Mouse (Mus musculus): ENCODE data around the gene Uhrf1bp1. TPM values are rescaled to one million over a fixed set of nuclear protein-coding genes. Genes with fewer than 3 reads are reported as not detected.

Gene Uhrf1bp1
- 18.1 and 19.9 TPM in 2 replicates for total RNA-seq (2014; rRNA removed)
- 3.4 and 3.6 TPM in 2 replicates for polyA plus RNA-seq (2015; fragmentation: Nextera tagmentation; extraction: Ambion mirVana)

- 0 out of 2 replicates have a peak, but pooled peaks cover 3% of the 10 kb centered on the region for H3K36me3 ChIP-seq (ENCODE audit: insufficient read depth, low read length)
- TF ChIP-seq CTCF (IDR thresholded peaks at IDR 0.05; ENCODE audit: low read depth): 0 out of 2 replicates have a peak, but pooled peaks have one; percentile 10
- 1% methylated on average over 48 of the region's 54 CpGs for WGBS
- peak within 1 kb of the TSS; percentile 85 for H3K9ac ChIP-seq (replicated peaks; ENCODE audit: low read length)
- H3K4me1 ChIP-seq (ENCODE audit: insufficient read depth, low read length): peaks cover 17% of the 10 kb centered on the region
- peak within 1 kb of the TSS; percentile 62 for H3K4me2 ChIP-seq (ENCODE audit: low read depth, low read length)
- ATAC-seq: peak; percentile 88
- H3K27ac ChIP-seq: peak within 1 kb of the TSS; percentile 86
- H3K27me3 ChIP-seq (ENCODE audit: insufficient read depth, low read length): no peaks in the 10 kb centered on the region
- H3K9me3 ChIP-seq (ENCODE audit: low read length): no peaks in the 10 kb centered on the region
- DNase-seq (ENCODE audit: low spot score): peak; percentile 89
- peak within 1 kb of the TSS; percentile 91 for H3K4me3 ChIP-seq (ENCODE audit: low read length)
Observed at GRCm38 (mm10) chr17:27856265-27856797, at the start of gene Uhrf1bp1. Gene Uhrf1bp1 (plus strand): TSS chr17:27856441.

- Histone ChIP-seq H3K4me1 (ENCODE audit: insufficient read depth, low read length) (no peaks in the 10 kb centered on the region), H3K27me3 (ENCODE audit: insufficient read depth, low read length) (no peaks in the 10 kb centered on the region), H3K9ac (replicated peaks; ENCODE audit: low read length) (no peak overlapping the region), H3K4me2 (ENCODE audit: low read depth, low read length) (no peak overlapping the region), H3K36me3 (ENCODE audit: insufficient read depth, low read length) (no peaks in the 10 kb centered on the region), H3K4me3 (ENCODE audit: low read length) (no peak overlapping the region), H3K9me3 (ENCODE audit: low read length) (no peaks in the 10 kb centered on the region), H3K27ac (no peak overlapping the region)
- TF ChIP-seq CTCF (IDR thresholded peaks at IDR 0.05; ENCODE audit: low read depth): no peak
- DNase-seq (ENCODE audit: low spot score): no peak
- no peak for ATAC-seq
- 80% methylated on average over 2 of the region's 2 CpGs for WGBS
Observed at GRCm38 (mm10) chr17:27807542-27808078, 48.6 kb upstream of the Uhrf1bp1 start.

- H3K4me1 ChIP-seq (ENCODE audit: insufficient read depth, low read length): no peaks in the 10 kb centered on the region
- no peak overlapping the region for H3K9ac ChIP-seq (replicated peaks; ENCODE audit: low read length)
- no peaks in the 10 kb centered on the region for H3K36me3 ChIP-seq (ENCODE audit: insufficient read depth, low read length)
- no peak for TF ChIP-seq CTCF (IDR thresholded peaks at IDR 0.05; ENCODE audit: low read depth)
- H3K9me3 ChIP-seq (ENCODE audit: low read length): no peaks in the 10 kb centered on the region
- no peaks in the 10 kb centered on the region for H3K27me3 ChIP-seq (ENCODE audit: insufficient read depth, low read length)
- DNase-seq (ENCODE audit: low spot score) (no peak), ATAC-seq (no peak)
- 91% methylated on average over 16 of the region's 16 CpGs for WGBS
- no peak overlapping the region for H3K27ac ChIP-seq
- H3K4me2 ChIP-seq (ENCODE audit: low read depth, low read length): no peak overlapping the region
- H3K4me3 ChIP-seq (ENCODE audit: low read length): no peak overlapping the region
Observed at GRCm38 (mm10) chr17:27810569-27811331, 45.5 kb upstream of the Uhrf1bp1 start.

- 83% methylated on average over 3 of the region's 3 CpGs for WGBS
- no peaks in the 10 kb centered on the region for H3K27me3 ChIP-seq (ENCODE audit: insufficient read depth, low read length)
- H3K4me3 ChIP-seq (ENCODE audit: low read length): no peak overlapping the region
- H3K36me3 ChIP-seq (ENCODE audit: insufficient read depth, low read length): no peaks in the 10 kb centered on the region
- DNase-seq (ENCODE audit: low spot score) (no peak), ATAC-seq (no peak)
- H3K4me2 ChIP-seq (ENCODE audit: low read depth, low read length): no peak overlapping the region
- no peak overlapping the region for H3K9ac ChIP-seq (replicated peaks; ENCODE audit: low read length)
- no peaks in the 10 kb centered on the region for H3K4me1 ChIP-seq (ENCODE audit: insufficient read depth, low read length)
- no peak for TF ChIP-seq CTCF (IDR thresholded peaks at IDR 0.05; ENCODE audit: low read depth)
- no peak overlapping the region for H3K27ac ChIP-seq
- no peaks in the 10 kb centered on the region for H3K9me3 ChIP-seq (ENCODE audit: low read length)
Observed at GRCm38 (mm10) chr17:27811980-27812379, 44.3 kb upstream of the Uhrf1bp1 start.

GRCm38 (mm10) chr17:27814606-27815005 lies 41.6 kb upstream of the Uhrf1bp1 start:
- Histone ChIP-seq H3K4me1 (ENCODE audit: insufficient read depth, low read length) (peaks cover 10% of the 10 kb centered on the region), H3K4me2 (ENCODE audit: low read depth, low read length) (no peak overlapping the region), H3K27me3 (ENCODE audit: insufficient read depth, low read length) (no peaks in the 10 kb centered on the region), H3K4me3 (ENCODE audit: low read length) (no peak overlapping the region), H3K36me3 (ENCODE audit: insufficient read depth, low read length) (no peaks in the 10 kb centered on the region), H3K9me3 (ENCODE audit: low read length) (no peaks in the 10 kb centered on the region), H3K9ac (replicated peaks; ENCODE audit: low read length) (no peak overlapping the region), H3K27ac (no peak overlapping the region)
- ATAC-seq: no peak
- TF ChIP-seq CTCF (IDR thresholded peaks at IDR 0.05; ENCODE audit: low read depth): no peak
- no peak for DNase-seq (ENCODE audit: low spot score)

- H3K9ac ChIP-seq (replicated peaks; ENCODE audit: low read length): peak overlapping the region; percentile 89
Observed at GRCm38 (mm10) chr17:27819011-27819410, 37.2 kb upstream of the Uhrf1bp1 start.

More at GRCm38 (mm10) chr17:27819011-27819410, 37.2 kb upstream of the Uhrf1bp1 start:
- Histone ChIP-seq H3K4me1 (ENCODE audit: insufficient read depth, low read length) (peaks cover 15% of the 10 kb centered on the region), H3K9me3 (ENCODE audit: low read length) (no peaks in the 10 kb centered on the region), H3K36me3 (ENCODE audit: insufficient read depth, low read length) (no peaks in the 10 kb centered on the region), H3K4me3 (ENCODE audit: low read length) (peak overlapping the region; percentile 96), H3K27ac (0 out of 2 replicates have a peak overlapping the region, but pooled peaks have one; percentile 76), H3K4me2 (ENCODE audit: low read depth, low read length) (peak overlapping the region; percentile 93), H3K27me3 (ENCODE audit: insufficient read depth, low read length) (no peaks in the 10 kb centered on the region)
- no peak for TF ChIP-seq CTCF (IDR thresholded peaks at IDR 0.05; ENCODE audit: low read depth)
- DNase-seq (ENCODE audit: low spot score) (no peak), ATAC-seq (no peak)
- WGBS: 29% methylated on average over 7 of the region's 7 CpGs

All from hindbrain, postnatal 0 days (tissue).